Mouse (Mus musculus): Measurements from ENCODE around the gene Abhd2. TPM values are rescaled to one million over a fixed set of nuclear protein-coding genes. Genes with fewer than 3 reads are reported as not detected.

Abhd2 gene
- polyA plus RNA-seq, 1 experiment: 37.4 TPM

DNA sequence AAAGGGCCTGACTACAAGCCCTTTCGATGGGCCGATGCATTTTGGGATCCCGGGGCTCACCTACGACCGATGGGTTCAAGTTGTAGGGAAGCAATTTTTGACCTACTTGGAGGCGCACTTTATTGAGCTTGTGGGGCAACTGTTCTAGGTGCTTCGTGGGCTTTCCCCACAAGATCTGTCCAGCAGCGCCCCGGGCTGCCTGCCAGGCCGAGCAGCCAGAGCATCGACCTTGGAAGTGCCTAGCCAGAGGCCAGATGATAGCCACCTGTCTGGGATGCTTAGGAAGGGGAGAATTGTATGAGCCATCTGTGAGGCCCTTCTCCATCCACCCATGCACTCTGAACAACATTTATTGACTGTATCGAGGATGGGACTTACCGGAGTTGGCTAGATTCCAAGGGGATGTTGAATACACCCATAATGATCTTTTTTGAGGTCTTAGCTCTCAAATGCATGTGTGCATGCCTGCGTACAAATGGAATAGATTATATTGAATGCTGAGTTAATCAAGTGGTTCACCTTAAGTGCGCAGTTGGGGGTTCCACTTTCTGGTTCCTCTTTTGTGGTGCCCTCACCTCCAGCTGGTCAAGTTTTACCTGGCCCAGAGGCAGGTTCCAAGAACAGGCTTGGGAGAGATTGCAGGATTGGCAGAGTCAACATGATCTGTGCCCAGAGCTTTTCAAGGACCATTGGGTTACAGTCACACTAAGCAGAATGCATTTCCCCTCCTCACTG lies 906 bp downstream of the Abhd2 start:
- TF ChIP-seq POLR2A (IDR thresholded peaks at IDR 0.05; ENCODE audit: insufficient read depth, low read length) (no peak), EP300 (IDR thresholded peaks at IDR 0.05; ENCODE audit: insufficient read depth, low read depth, low read length) (no peak), CTCF (IDR thresholded peaks at IDR 0.05; ENCODE audit: low read depth, low read length) (no peak)
- Histone ChIP-seq H3K4me3 (ENCODE audit: low read depth, low read length) (peak overlapping the region; percentile 91), H3K9ac (ENCODE audit: low read depth, poor library complexity, severe bottlenecking) (peak overlapping the region; percentile 47), H3K27me3 (ENCODE audit: control insufficient read depth, insufficient read depth, low read length, poor library complexity, severe bottlenecking) (no peaks in the 10 kb centered on the region), H3K4me1 (ENCODE audit: control insufficient read depth, insufficient read depth, low read length) (peaks cover 17% of the 10 kb centered on the region), H3K27ac (ENCODE audit: insufficient read depth, low read length) (no peak overlapping the region), H3K9me3 (replicated peaks; ENCODE audit: control insufficient read depth, insufficient read depth, low read length, poor library complexity, severe bottlenecking) (no peaks in the 10 kb centered on the region), H3K36me3 (ENCODE audit: control insufficient read depth, insufficient read depth, low read length, poor library complexity, severe bottlenecking) (no peaks in the 10 kb centered on the region)

GRCm38 (mm10) chr7:79274473-79275010 lies 1.5 kb downstream of the Abhd2 start:
- Histone ChIP-seq H3K4me3 (ENCODE audit: low read depth, low read length) (no peak overlapping the region), H3K36me3 (ENCODE audit: control insufficient read depth, insufficient read depth, low read length, poor library complexity, severe bottlenecking) (no peaks in the 10 kb centered on the region), H3K27ac (ENCODE audit: insufficient read depth, low read length) (no peak overlapping the region), H3K27me3 (ENCODE audit: control insufficient read depth, insufficient read depth, low read length, poor library complexity, severe bottlenecking) (no peaks in the 10 kb centered on the region), H3K9ac (ENCODE audit: low read depth, poor library complexity, severe bottlenecking) (no peak overlapping the region), H3K9me3 (replicated peaks; ENCODE audit: control insufficient read depth, insufficient read depth, low read length, poor library complexity, severe bottlenecking) (no peaks in the 10 kb centered on the region), H3K4me1 (ENCODE audit: control insufficient read depth, insufficient read depth, low read length) (peaks cover 14% of the 10 kb centered on the region)
- TF ChIP-seq EP300 (IDR thresholded peaks at IDR 0.05; ENCODE audit: insufficient read depth, low read depth, low read length): no peak
- TF ChIP-seq CTCF (IDR thresholded peaks at IDR 0.05; ENCODE audit: low read depth, low read length): no peak
- TF ChIP-seq POLR2A (IDR thresholded peaks at IDR 0.05; ENCODE audit: insufficient read depth, low read length): no peak

DNA sequence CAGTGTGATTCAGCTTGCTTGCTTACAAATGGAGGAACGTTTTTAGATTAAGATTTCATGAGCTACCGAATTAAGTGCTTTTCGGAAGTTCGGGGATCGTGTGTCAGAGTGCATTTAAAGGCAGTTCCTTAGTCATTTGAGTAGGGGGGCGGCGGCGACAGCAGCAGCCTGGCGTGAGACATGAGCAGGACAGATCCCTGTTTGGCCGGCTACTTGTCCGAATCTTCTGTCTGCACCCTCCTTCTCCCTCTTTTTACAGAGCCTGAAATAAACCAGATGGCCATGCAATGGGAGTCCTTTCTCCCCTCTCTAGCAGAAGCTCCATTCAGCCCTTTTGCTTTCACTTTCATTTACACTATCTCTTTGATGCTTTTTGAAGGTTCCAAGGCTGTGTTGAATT lies 2.3 kb downstream of the Abhd2 start:
- H3K4me1 ChIP-seq (ENCODE audit: control insufficient read depth, insufficient read depth, low read length): peaks cover 12% of the 10 kb centered on the region
- no peak overlapping the region for H3K4me3 ChIP-seq (ENCODE audit: low read depth, low read length)
- H3K36me3 ChIP-seq (ENCODE audit: control insufficient read depth, insufficient read depth, low read length, poor library complexity, severe bottlenecking): no peaks in the 10 kb centered on the region
- no peaks in the 10 kb centered on the region for H3K9me3 ChIP-seq (replicated peaks; ENCODE audit: control insufficient read depth, insufficient read depth, low read length, poor library complexity, severe bottlenecking)
- no peak overlapping the region for H3K27ac ChIP-seq (ENCODE audit: insufficient read depth, low read length)
- H3K27me3 ChIP-seq (ENCODE audit: control insufficient read depth, insufficient read depth, low read length, poor library complexity, severe bottlenecking): no peaks in the 10 kb centered on the region
- 0 out of 2 replicates have a peak overlapping the region, but pooled peaks have one; percentile 20 for H3K9ac ChIP-seq (ENCODE audit: low read depth, poor library complexity, severe bottlenecking)
- TF ChIP-seq POLR2A (IDR thresholded peaks at IDR 0.05; ENCODE audit: insufficient read depth, low read length): no peak
- TF ChIP-seq CTCF (IDR thresholded peaks at IDR 0.05; ENCODE audit: low read depth, low read length): no peak
- TF ChIP-seq EP300 (IDR thresholded peaks at IDR 0.05; ENCODE audit: insufficient read depth, low read depth, low read length): no peak

- TF ChIP-seq POLR2A (IDR thresholded peaks at IDR 0.05; ENCODE audit: insufficient read depth, low read length) (no peak), CTCF (IDR thresholded peaks at IDR 0.05; ENCODE audit: low read depth, low read length) (no peak), EP300 (IDR thresholded peaks at IDR 0.05; ENCODE audit: insufficient read depth, low read depth, low read length) (no peak)
- no peak overlapping the region for H3K9ac ChIP-seq (ENCODE audit: low read depth, poor library complexity, severe bottlenecking)
- H3K4me3 ChIP-seq (ENCODE audit: low read depth, low read length): no peak overlapping the region
- peaks cover 14% of the 10 kb centered on the region for H3K4me1 ChIP-seq (ENCODE audit: control insufficient read depth, insufficient read depth, low read length)
- H3K36me3 ChIP-seq (ENCODE audit: control insufficient read depth, insufficient read depth, low read length, poor library complexity, severe bottlenecking): no peaks in the 10 kb centered on the region
- peak overlapping the region; percentile 63 for H3K27ac ChIP-seq (ENCODE audit: insufficient read depth, low read length)
- no peaks in the 10 kb centered on the region for H3K9me3 ChIP-seq (replicated peaks; ENCODE audit: control insufficient read depth, insufficient read depth, low read length, poor library complexity, severe bottlenecking)
- no peaks in the 10 kb centered on the region for H3K27me3 ChIP-seq (ENCODE audit: control insufficient read depth, insufficient read depth, low read length, poor library complexity, severe bottlenecking)
Measured at GRCm38 (mm10) chr7:79278432-79278831, 5.4 kb downstream of the Abhd2 start.

GRCm38 (mm10) chr7:79279376-79280029 lies 6.5 kb downstream of the Abhd2 start:
- no peak overlapping the region for H3K4me3 ChIP-seq (ENCODE audit: low read depth, low read length)
- no peaks in the 10 kb centered on the region for H3K27me3 ChIP-seq (ENCODE audit: control insufficient read depth, insufficient read depth, low read length, poor library complexity, severe bottlenecking)
- H3K9me3 ChIP-seq (replicated peaks; ENCODE audit: control insufficient read depth, insufficient read depth, low read length, poor library complexity, severe bottlenecking): no peaks in the 10 kb centered on the region
- peak overlapping the region; percentile 78 for H3K27ac ChIP-seq (ENCODE audit: insufficient read depth, low read length)
- TF ChIP-seq POLR2A (IDR thresholded peaks at IDR 0.05; ENCODE audit: insufficient read depth, low read length): no peak
- TF ChIP-seq CTCF (IDR thresholded peaks at IDR 0.05; ENCODE audit: low read depth, low read length): no peak
- 0 out of 2 replicates have a peak, but pooled peaks have one; percentile 41 for TF ChIP-seq EP300 (IDR thresholded peaks at IDR 0.05; ENCODE audit: insufficient read depth, low read depth, low read length)
- H3K4me1 ChIP-seq (ENCODE audit: control insufficient read depth, insufficient read depth, low read length): peaks cover 15% of the 10 kb centered on the region
- H3K36me3 ChIP-seq (ENCODE audit: control insufficient read depth, insufficient read depth, low read length, poor library complexity, severe bottlenecking): no peaks in the 10 kb centered on the region
- H3K9ac ChIP-seq (ENCODE audit: low read depth, poor library complexity, severe bottlenecking): no peak overlapping the region
